In genomic region chr2:159816344-159816743, GRCm38 (mm10) we compare ENCODE assay signal across 14 mouse cellular contexts.
"Had no signal": no experiment of that assay in that cellular context is flagged by ENCODE, and none has a peak within 500 bp of the region (broad histone marks: within the 10 kb centered on the region; RNA-seq: fewer than 3 reads in every experiment).

No protein-coding gene starts in this region.

- DNase-seq: cerebellum, adult 9-10 months; cerebellum, adult 9-11 months; cerebellum, postnatal 10 days; cerebellum, postnatal 14 days; cerebellum, postnatal 25 days; cerebellum, postnatal 36 days; embryo, embryonic 11 days; forebrain, postnatal 0 days; gastrocnemius, adult 2 months; gastrocnemius, postnatal 10 days; gastrocnemius, postnatal 14 days; gastrocnemius, postnatal 25 days; gastrocnemius, postnatal 36 days; heart, adult 2 months had no signal
